In the genomic region with DNA sequence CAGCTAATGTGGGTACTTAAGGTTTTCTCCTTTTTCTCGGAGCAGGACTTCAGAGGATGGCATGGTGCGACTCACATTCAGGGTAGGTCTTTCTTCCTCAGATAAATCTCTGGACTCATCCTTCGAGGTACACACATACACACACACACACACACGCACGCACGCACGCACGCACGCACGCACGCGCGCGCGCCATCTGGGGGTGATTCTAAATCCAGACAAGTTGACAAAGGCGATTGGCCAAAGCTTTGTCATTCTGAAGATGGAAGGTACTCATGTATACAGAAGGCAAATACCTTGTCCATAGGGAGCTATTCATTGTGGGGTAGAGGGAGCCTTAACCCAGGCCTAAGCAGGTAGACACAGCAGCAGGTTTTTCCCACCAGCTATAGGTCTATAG, we compare ENCODE assay signal across 8 mouse cellular contexts.
DNase-seq lines count a peak whose midpoint lies in the region; ATAC-seq and TF ChIP-seq lines count a peak whose summit lies in the region.

No protein-coding gene starts in this region.

- H3K36me3 ChIP-seq in embryonic facial prominence, embryonic 11.5 days (replicated peaks; ENCODE audit: control insufficient read depth, insufficient read depth, low read depth, low read length), result no peaks in the 10 kb centered on the region
- H3K36me3 ChIP-seq in intestine, postnatal 0 days (ENCODE audit: control insufficient read depth, insufficient read depth), result no peaks in the 10 kb centered on the region
- H3K36me3 ChIP-seq in neural tube, embryonic 13.5 days, result no peaks in the 10 kb centered on the region

- no peak overlapping the region for H3K9ac ChIP-seq in embryonic facial prominence, embryonic 11.5 days (replicated peaks; ENCODE audit: low read length)
- no peak overlapping the region for H3K9ac ChIP-seq in intestine, postnatal 0 days (ENCODE audit: low read depth, low read length)
- peak overlapping the region; percentile 35; the same call in 1 of the 2 replicates for H3K9ac ChIP-seq in neural tube, embryonic 13.5 days

- 79% methylated on average over 16 of the region's 16 CpGs for WGBS in embryonic facial prominence, embryonic 11.5 days
- 83% methylated on average over 16 of the region's 16 CpGs for WGBS in intestine, postnatal 0 days
- WGBS in neural tube, embryonic 13.5 days, result 84% methylated on average over 16 of the region's 16 CpGs

- peak overlapping the region; percentile 85 for H3K27ac ChIP-seq in layer of hippocampus, adult 2 months
- H3K27ac ChIP-seq in embryonic facial prominence, embryonic 11.5 days (replicated peaks; ENCODE audit: low read depth, low read length), result no peak overlapping the region
- no peak overlapping the region for H3K27ac ChIP-seq in intestine, postnatal 0 days (ENCODE audit: low read depth, low read length)
- H3K27ac ChIP-seq in neural tube, embryonic 13.5 days (replicated peaks), result peak overlapping the region; percentile 74

- no peaks in the 10 kb centered on the region for H3K27me3 ChIP-seq in embryonic facial prominence, embryonic 11.5 days (ENCODE audit: control insufficient read depth, insufficient read depth, low read length)
- H3K27me3 ChIP-seq in intestine, postnatal 0 days (replicated peaks; ENCODE audit: control insufficient read depth, insufficient read depth, low read length), result no peaks in the 10 kb centered on the region
- H3K27me3 ChIP-seq in neural tube, embryonic 13.5 days, result no peaks in the 10 kb centered on the region

- no peak overlapping the region for H3K4me3 ChIP-seq in layer of hippocampus, adult 2 months
- no peak overlapping the region for H3K4me3 ChIP-seq in embryonic facial prominence, embryonic 11.5 days (ENCODE audit: low read depth, low read length)
- H3K4me3 ChIP-seq in intestine, postnatal 0 days (ENCODE audit: low read depth, low read length), result no peak overlapping the region
- no peak overlapping the region for H3K4me3 ChIP-seq in neural tube, embryonic 13.5 days

- no peak for TF ChIP-seq CTCF in layer of hippocampus, adult 2 months (conservative IDR thresholded peaks at IDR 0.05)
- peak; percentile 42 for TF ChIP-seq CTCF in intestine, postnatal 0 days (IDR thresholded peaks at IDR 0.05; ENCODE audit: low read depth)

- peak; percentile 5; the same call in 1 of the 2 replicates for ATAC-seq in embryonic facial prominence, embryonic 11.5 days (replicated peaks; ENCODE audit: insufficient number of reproducible peaks, low FRiP score, low TSS enrichment, low read depth)
- ATAC-seq in intestine, postnatal 0 days, result no peak
- 0 out of 2 replicates have a peak, but pooled peaks have one; percentile 25 for ATAC-seq in neural tube, embryonic 13.5 days (ENCODE audit: low read depth)
- no peak for ATAC-seq in erythroblast, adult 5-6 weeks (replicated peaks; ENCODE audit: low FRiP score, poor library complexity, severe bottlenecking)

- H3K9me3 ChIP-seq in embryonic facial prominence, embryonic 11.5 days (replicated peaks; ENCODE audit: control insufficient read depth, low read length), result no peaks in the 10 kb centered on the region
- H3K9me3 ChIP-seq in intestine, postnatal 0 days (ENCODE audit: control insufficient read depth), result no peaks in the 10 kb centered on the region
- no peaks in the 10 kb centered on the region for H3K9me3 ChIP-seq in neural tube, embryonic 13.5 days

- H3K4me1 ChIP-seq in embryonic facial prominence, embryonic 11.5 days (ENCODE audit: control insufficient read depth, insufficient read depth, low read length), result peaks cover 2% of the 10 kb centered on the region; the same call in 1 of the 2 replicates
- 0 out of 2 replicates have a peak, but pooled peaks cover 11% of the 10 kb centered on the region for H3K4me1 ChIP-seq in intestine, postnatal 0 days (replicated peaks; ENCODE audit: control insufficient read depth, insufficient read depth, low read length)
- H3K4me1 ChIP-seq in neural tube, embryonic 13.5 days (replicated peaks), result peaks cover 47% of the 10 kb centered on the region

- no peak for DNase-seq in layer of hippocampus, adult 2 months (ENCODE audit: low spot score in 2 of 2)
- no peak for DNase-seq in layer of hippocampus, adult 18-20 months (ENCODE audit: low spot score in 2 of 2)
- DNase-seq in embryonic facial prominence, embryonic 11.5 days (ENCODE audit: low spot score), result peak; percentile 41
- no peak for DNase-seq in layer of hippocampus, adult 9-11 months
- no peak for DNase-seq in urinary bladder, adult 18-20 months (ENCODE audit: low spot score in 2 of 2)

- H3K4me2 ChIP-seq in embryonic facial prominence, embryonic 11.5 days (ENCODE audit: low read depth, low read length), result no peak overlapping the region
- H3K4me2 ChIP-seq in intestine, postnatal 0 days (replicated peaks; ENCODE audit: low read depth), result no peak overlapping the region
- peak overlapping the region; percentile 54 for H3K4me2 ChIP-seq in neural tube, embryonic 13.5 days

Comparison
In these comparisons a context has a peak if more than half of its experiments do, and no peak if none do; other contexts are left out.
1. H3K27ac ChIP-seq: peak in layer of hippocampus, adult 2 months (single experiment) and neural tube, embryonic 13.5 days (single experiment); none in embryonic facial prominence, embryonic 11.5 days (single experiment) and intestine, postnatal 0 days (single experiment).
2. ATAC-seq: peak in embryonic facial prominence, embryonic 11.5 days (single experiment) and neural tube, embryonic 13.5 days (single experiment); none in intestine, postnatal 0 days (single experiment) and erythroblast, adult 5-6 weeks (single experiment).